Mouse (Mus musculus): ENCODE data around the gene Jam2. TPM values are rescaled to one million over a fixed set of nuclear protein-coding genes. Genes with fewer than 3 reads are reported as not detected.

Jam2 gene
- total and polyA plus RNA-seq, 2 experiments from 2014 or later = 28.7 to 31.2 TPM

DNA sequence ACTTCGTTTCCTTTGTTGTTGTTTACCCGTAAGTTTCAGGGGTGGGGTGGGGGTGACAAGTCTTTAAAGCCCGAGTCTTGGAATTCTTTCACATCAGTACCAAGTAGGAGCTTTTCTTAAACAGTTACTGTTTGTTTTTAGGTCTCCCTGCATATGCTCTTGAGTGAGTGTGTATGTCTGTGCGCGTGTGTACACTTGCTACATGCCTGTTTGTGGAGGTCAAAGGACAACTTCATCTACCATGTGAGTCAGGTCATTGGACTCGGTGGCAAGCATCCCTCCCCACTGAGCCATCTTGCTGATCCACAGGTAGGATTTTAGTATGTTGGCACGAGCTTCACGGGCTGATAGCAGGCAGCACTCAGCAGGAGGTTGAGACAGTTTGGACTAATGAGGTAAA, 99.9 kb downstream of the Jam2 start:
- H3K36me3 ChIP-seq (ENCODE audit: insufficient read depth, low read length) = no peaks in the 10 kb centered on the region
- no peak overlapping the region for H3K4me3 ChIP-seq (ENCODE audit: low read length)
- DNase-seq (ENCODE audit: low spot score) = no peak
- WGBS = 75% methylated on average over 8 of the region's 8 CpGs
- no peak overlapping the region for H3K27ac ChIP-seq
- H3K9me3 ChIP-seq (ENCODE audit: low read length) = no peaks in the 10 kb centered on the region
- ATAC-seq = no peak
- no peak overlapping the region for H3K4me2 ChIP-seq (ENCODE audit: low read depth, low read length)
- no peak for TF ChIP-seq CTCF (IDR thresholded peaks at IDR 0.05; ENCODE audit: low read depth)
- 0 out of 2 replicates have a peak, but pooled peaks cover 4% of the 10 kb centered on the region for H3K4me1 ChIP-seq (ENCODE audit: insufficient read depth, low read length)
- no peaks in the 10 kb centered on the region for H3K27me3 ChIP-seq (ENCODE audit: insufficient read depth, low read length)
- no peak overlapping the region for H3K9ac ChIP-seq (replicated peaks; ENCODE audit: low read length)

DNA sequence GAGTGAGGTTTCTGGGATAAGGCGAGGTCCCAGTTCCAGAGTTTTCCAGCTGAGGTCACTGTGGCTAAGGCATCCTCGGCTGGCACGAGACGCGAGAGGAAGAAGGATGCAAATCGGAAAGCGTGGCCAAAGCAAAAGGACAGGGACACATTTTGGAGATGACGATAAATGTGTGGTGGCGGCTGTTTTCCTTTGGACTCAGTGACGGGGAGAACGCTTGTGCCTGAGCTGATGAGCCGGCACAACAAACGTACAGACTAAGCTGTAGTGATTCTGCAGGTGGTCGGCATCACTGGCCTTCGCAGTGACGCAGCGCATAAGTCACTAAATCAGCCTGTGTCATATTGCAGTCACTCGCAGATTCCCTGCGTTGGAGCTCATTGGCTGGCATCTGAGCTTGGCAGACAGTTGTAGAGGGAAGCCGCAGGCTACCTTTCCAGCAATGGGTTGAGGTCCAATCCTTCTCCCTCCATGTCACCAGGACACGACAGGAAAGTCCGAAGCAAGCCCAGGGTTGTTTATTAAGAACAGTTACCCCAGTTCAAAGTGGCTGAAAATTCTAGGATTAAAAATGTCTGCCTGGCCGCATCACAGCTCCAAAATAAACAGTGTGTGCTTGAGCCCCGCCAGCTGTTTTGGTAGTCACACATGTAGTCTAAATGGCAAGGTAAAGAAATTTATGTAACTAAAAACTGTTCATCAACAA, 101.2 kb downstream of the Jam2 start:
- Histone ChIP-seq H3K4me2 (ENCODE audit: low read depth, low read length) (peak overlapping the region; percentile 29; the same call in 1 of the 2 replicates), H3K27me3 (ENCODE audit: insufficient read depth, low read length) (no peaks in the 10 kb centered on the region), H3K27ac (peak overlapping the region; percentile 4; the same call in 1 of the 2 replicates), H3K36me3 (ENCODE audit: insufficient read depth, low read length) (no peaks in the 10 kb centered on the region), H3K9me3 (ENCODE audit: low read length) (no peaks in the 10 kb centered on the region), H3K4me1 (ENCODE audit: insufficient read depth, low read length) (0 out of 2 replicates have a peak, but pooled peaks cover 4% of the 10 kb centered on the region), H3K4me3 (ENCODE audit: low read length) (no peak overlapping the region), H3K9ac (replicated peaks; ENCODE audit: low read length) (no peak overlapping the region)
- 66% methylated on average over 24 of the region's 24 CpGs for WGBS
- TF ChIP-seq CTCF (IDR thresholded peaks at IDR 0.05; ENCODE audit: low read depth) = peak; percentile 62
- DNase-seq (ENCODE audit: low spot score) = peak; percentile 69
- peak; percentile 63 for ATAC-seq

Other genes with a start within 250 kb of the Jam2 start
- gene Mrpl39, start 38.4 kb upstream of the Jam2 start, total RNA-seq (2014; rRNA removed) = 12.1 and 22.4 TPM in 2 replicates
- 36.2 and 38.2 TPM in 2 replicates for gene Mrpl39, start 38.4 kb upstream of the Jam2 start, polyA plus RNA-seq (2015; fragmentation: Nextera tagmentation; extraction: Ambion mirVana)
- 14.8 and 20.4 TPM in 2 replicates for gene Gabpa, start 60.8 kb downstream of the Jam2 start, total RNA-seq (2014; rRNA removed)
- gene Gabpa, start 60.8 kb downstream of the Jam2 start, polyA plus RNA-seq (2015; fragmentation: Nextera tagmentation; extraction: Ambion mirVana) = 10.6 and 11.8 TPM in 2 replicates
- gene Atp5j, start 61.5 kb downstream of the Jam2 start, total RNA-seq (2014; rRNA removed) = 127 and 151 TPM in 2 replicates
- gene Atp5j, start 61.5 kb downstream of the Jam2 start, polyA plus RNA-seq (2015; fragmentation: Nextera tagmentation; extraction: Ambion mirVana) = 1,026 and 1,029 TPM in 2 replicates

Data from hindbrain, postnatal 0 days (tissue).